Mouse (Mus musculus): ENCODE measurements at regions not wholly inside any gene's neighbourhood (a gene's known extent, or its start where the extent isn't known, plus 50 kb on each side); places are given as distances from the start of the nearest gene placed in this dataset.

GRCm38 (mm10) chr15:63193617-63194491 lies 651.1 kb downstream of the Gsdmc2 start:
- Histone ChIP-seq H3K27ac (ENCODE audit: insufficient read depth, low read depth, low read length, poor library complexity, severe bottlenecking) (no peak overlapping the region), H3K36me3 (ENCODE audit: control insufficient read depth, insufficient read depth, low read length, poor library complexity, severe bottlenecking) (no peaks in the 10 kb centered on the region), H3K9ac (ENCODE audit: insufficient read depth, low read depth, low read length, poor library complexity, severe bottlenecking) (no peak overlapping the region), H3K9me3 (ENCODE audit: control insufficient read depth, insufficient read depth, low read depth, low read length) (no peaks in the 10 kb centered on the region), H3K4me1 (ENCODE audit: control insufficient read depth in 2 of 2, insufficient read depth in 2 of 2, low read length in 2 of 2, poor library complexity in 1 of 2) (no peaks in the 10 kb centered on the region), H3K4me3 (ENCODE audit: insufficient read depth in 1 of 2, low read depth in 1 of 2, low read length in 2 of 2, poor library complexity in 1 of 2, severe bottlenecking in 1 of 2) (no peak overlapping the region)
- peak; percentile 27 for DNase-seq (ENCODE audit: low read depth, low spot score)
- in situ Hi-C loops (cut with MboI; ENCODE audit: low sequenced_read_pairs in 2 of 2, unreplicated experiment in 2 of 2): no loop called here
- TF ChIP-seq CHD2 (IDR thresholded peaks at IDR 0.05; ENCODE audit: low read depth, low read length): no peak

GRCm38 (mm10) chr15:63191731-63192130 lies 653.2 kb downstream of the Gsdmc2 start:
- TF ChIP-seq ZNF384 (IDR thresholded peaks at IDR 0.05; ENCODE audit: low read depth, low read length): no peak
- TF ChIP-seq HCFC1 (IDR thresholded peaks at IDR 0.05; ENCODE audit: borderline replicate concordance, insufficient read depth, low read length): no peak
- TF ChIP-seq CHD2 (IDR thresholded peaks at IDR 0.05; ENCODE audit: low read depth, low read length): no peak
- no peak for TF ChIP-seq ZC3H11A (IDR thresholded peaks at IDR 0.05; ENCODE audit: borderline replicate concordance, low read depth, low read length)
- TF ChIP-seq MAFK (IDR thresholded peaks at IDR 0.05; ENCODE audit: insufficient read depth, low read depth, low read length): no peak
- in situ Hi-C loops (cut with MboI; ENCODE audit: low sequenced_read_pairs in 2 of 2, unreplicated experiment in 2 of 2): no loop called here
- Histone ChIP-seq H3K36me3 (ENCODE audit: control insufficient read depth, insufficient read depth, low read length, poor library complexity, severe bottlenecking) (no peaks in the 10 kb centered on the region), H3K4me3 (ENCODE audit: insufficient read depth in 1 of 2, low read depth in 1 of 2, low read length in 2 of 2, poor library complexity in 1 of 2, severe bottlenecking in 1 of 2) (no peak overlapping the region), H3K9ac (ENCODE audit: insufficient read depth, low read depth, low read length, poor library complexity, severe bottlenecking) (no peak overlapping the region), H3K27ac (ENCODE audit: insufficient read depth, low read depth, low read length, poor library complexity, severe bottlenecking) (no peak overlapping the region), H3K9me3 (ENCODE audit: control insufficient read depth, insufficient read depth, low read depth, low read length) (no peaks in the 10 kb centered on the region), H3K4me1 (ENCODE audit: control insufficient read depth in 2 of 2, insufficient read depth in 2 of 2, low read length in 2 of 2, poor library complexity in 1 of 2) (no peaks in the 10 kb centered on the region)
- no peak for DNase-seq (ENCODE audit: low read depth, low spot score)

GRCm38 (mm10) chr15:63190086-63190485 lies 654.9 kb downstream of the Gsdmc2 start:
- in situ Hi-C loops (cut with MboI; ENCODE audit: low sequenced_read_pairs in 2 of 2, unreplicated experiment in 2 of 2): no loop called here

GRCm38 (mm10) chr15:63171003-63171402 lies 674.0 kb downstream of the Gsdmc2 start:
- in situ Hi-C loops (cut with MboI; ENCODE audit: low sequenced_read_pairs in 2 of 2, unreplicated experiment in 2 of 2): no loop called here

More at GRCm38 (mm10) chr15:63190086-63190485, 654.9 kb downstream of the Gsdmc2 start:
- Histone ChIP-seq H3K36me3 (ENCODE audit: control insufficient read depth, insufficient read depth, low read length, poor library complexity, severe bottlenecking) (no peaks in the 10 kb centered on the region), H3K4me3 (ENCODE audit: insufficient read depth in 1 of 2, low read depth in 1 of 2, low read length in 2 of 2, poor library complexity in 1 of 2, severe bottlenecking in 1 of 2) (no peak overlapping the region), H3K27ac (ENCODE audit: insufficient read depth, low read depth, low read length, poor library complexity, severe bottlenecking) (no peak overlapping the region), H3K4me1 (ENCODE audit: control insufficient read depth in 2 of 2, insufficient read depth in 2 of 2, low read length in 2 of 2, poor library complexity in 1 of 2) (no peaks in the 10 kb centered on the region), H3K9ac (ENCODE audit: insufficient read depth, low read depth, low read length, poor library complexity, severe bottlenecking) (no peak overlapping the region), H3K9me3 (ENCODE audit: control insufficient read depth, insufficient read depth, low read depth, low read length) (no peaks in the 10 kb centered on the region)
- no peak for TF ChIP-seq CHD2 (IDR thresholded peaks at IDR 0.05; ENCODE audit: low read depth, low read length)
- no peak for TF ChIP-seq ZNF384 (IDR thresholded peaks at IDR 0.05; ENCODE audit: low read depth, low read length)
- TF ChIP-seq MAFK (IDR thresholded peaks at IDR 0.05; ENCODE audit: insufficient read depth, low read depth, low read length): no peak
- no peak for TF ChIP-seq HCFC1 (IDR thresholded peaks at IDR 0.05; ENCODE audit: borderline replicate concordance, insufficient read depth, low read length)
- TF ChIP-seq ZC3H11A (IDR thresholded peaks at IDR 0.05; ENCODE audit: borderline replicate concordance, low read depth, low read length): no peak
- no peak for DNase-seq (ENCODE audit: low read depth, low spot score)

GRCm38 (mm10) chr15:63170171-63170570 lies 674.8 kb downstream of the Gsdmc2 start:
- H3K9me3 ChIP-seq (ENCODE audit: control insufficient read depth, insufficient read depth, low read depth, low read length): no peaks in the 10 kb centered on the region
- no peak overlapping the region for H3K9ac ChIP-seq (ENCODE audit: insufficient read depth, low read depth, low read length, poor library complexity, severe bottlenecking)
- H3K27ac ChIP-seq (ENCODE audit: insufficient read depth, low read depth, low read length, poor library complexity, severe bottlenecking): no peak overlapping the region
- in situ Hi-C loops (cut with MboI; ENCODE audit: low sequenced_read_pairs in 2 of 2, unreplicated experiment in 2 of 2): no loop called here
- DNase-seq (ENCODE audit: low read depth, low spot score): no peak
- no peaks in the 10 kb centered on the region for H3K36me3 ChIP-seq (ENCODE audit: control insufficient read depth, insufficient read depth, low read length, poor library complexity, severe bottlenecking)
- no peak for TF ChIP-seq ZC3H11A (IDR thresholded peaks at IDR 0.05; ENCODE audit: borderline replicate concordance, low read depth, low read length)
- no peak for TF ChIP-seq MAFK (IDR thresholded peaks at IDR 0.05; ENCODE audit: insufficient read depth, low read depth, low read length)
- no peak for TF ChIP-seq CHD2 (IDR thresholded peaks at IDR 0.05; ENCODE audit: low read depth, low read length)
- TF ChIP-seq ZNF384 (IDR thresholded peaks at IDR 0.05; ENCODE audit: low read depth, low read length): no peak
- no peaks in the 10 kb centered on the region for H3K4me1 ChIP-seq (ENCODE audit: control insufficient read depth in 2 of 2, insufficient read depth in 2 of 2, low read length in 2 of 2, poor library complexity in 1 of 2)
- no peak overlapping the region for H3K4me3 ChIP-seq (ENCODE audit: insufficient read depth in 1 of 2, low read depth in 1 of 2, low read length in 2 of 2, poor library complexity in 1 of 2, severe bottlenecking in 1 of 2)

More at GRCm38 (mm10) chr15:63171003-63171402, 674.0 kb downstream of the Gsdmc2 start:
- no peaks in the 10 kb centered on the region for H3K36me3 ChIP-seq (ENCODE audit: control insufficient read depth, insufficient read depth, low read length, poor library complexity, severe bottlenecking)
- no peak overlapping the region for H3K4me3 ChIP-seq (ENCODE audit: insufficient read depth in 1 of 2, low read depth in 1 of 2, low read length in 2 of 2, poor library complexity in 1 of 2, severe bottlenecking in 1 of 2)
- no peaks in the 10 kb centered on the region for H3K4me1 ChIP-seq (ENCODE audit: control insufficient read depth in 2 of 2, insufficient read depth in 2 of 2, low read length in 2 of 2, poor library complexity in 1 of 2)
- no peaks in the 10 kb centered on the region for H3K9me3 ChIP-seq (ENCODE audit: control insufficient read depth, insufficient read depth, low read depth, low read length)
- H3K27ac ChIP-seq (ENCODE audit: insufficient read depth, low read depth, low read length, poor library complexity, severe bottlenecking): no peak overlapping the region
- H3K9ac ChIP-seq (ENCODE audit: insufficient read depth, low read depth, low read length, poor library complexity, severe bottlenecking): no peak overlapping the region
- TF ChIP-seq MAFK (IDR thresholded peaks at IDR 0.05; ENCODE audit: insufficient read depth, low read depth, low read length): no peak
- no peak for TF ChIP-seq HCFC1 (IDR thresholded peaks at IDR 0.05; ENCODE audit: borderline replicate concordance, insufficient read depth, low read length)
- DNase-seq (ENCODE audit: low read depth, low spot score): no peak

All from ES-E14 (cell line).